ENCODE assay signal across 22 mouse cellular contexts in the genomic region with DNA sequence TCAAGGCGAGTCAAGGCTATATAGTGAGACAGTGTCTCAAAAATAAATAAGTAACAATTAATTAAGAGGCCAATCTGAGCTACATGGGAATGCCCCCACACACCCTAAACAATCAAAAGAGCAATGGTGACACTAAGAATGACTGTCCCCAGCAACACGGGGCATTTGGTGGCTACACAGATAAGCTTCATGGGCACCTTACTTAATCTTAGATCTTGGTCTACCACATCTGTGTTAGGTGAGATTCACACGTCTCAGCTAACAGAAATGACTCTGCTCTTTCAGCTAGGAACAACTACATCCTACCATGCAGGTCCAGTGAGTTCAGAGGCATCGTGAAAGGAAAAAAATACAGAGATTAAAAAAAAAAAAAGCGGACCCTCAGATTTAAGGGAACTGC. TPM values are rescaled to one million over a fixed set of nuclear protein-coding genes. Genes with fewer than 3 reads are reported as not detected.
DNase-seq lines count a peak whose midpoint lies in the region; ATAC-seq and TF ChIP-seq lines count a peak whose summit lies in the region.
"Had no signal": no experiment of that assay in that cellular context is flagged by ENCODE, and none has a peak within 500 bp of the region (broad histone marks: within the 10 kb centered on the region; RNA-seq: fewer than 3 reads in every experiment).

No protein-coding gene starts in this region.

- no peak overlapping the region for H3K4me3 ChIP-seq in layer of hippocampus, adult 2 months
- H3K4me3 ChIP-seq in embryonic facial prominence, embryonic 10.5 days = no peak overlapping the region
- H3K4me3 ChIP-seq: embryonic facial prominence, embryonic 13.5 days; erythroblast, embryonic 14.5 days; forebrain, embryonic 12.5 days; forebrain, embryonic 15.5 days; gastrocnemius, adult 2 months; hindbrain, embryonic 12.5 days; hindbrain, embryonic 15.5 days had no signal

- ATAC-seq in CD4-positive, CD25-positive, alpha-beta regulatory T cell, adult 4 months = peak; percentile 10
- ATAC-seq in megakaryocyte-erythroid progenitor cell, adult 5-6 weeks (replicated peaks; ENCODE audit: low FRiP score, low TSS enrichment, poor library complexity, severe bottlenecking) = peak; percentile 42
- ATAC-seq: forebrain, embryonic 15.5 days; intestine, postnatal 0 days had no signal

- no peaks in the 10 kb centered on the region for H3K9me3 ChIP-seq in embryonic facial prominence, embryonic 10.5 days
- H3K9me3 ChIP-seq: embryonic facial prominence, embryonic 13.5 days; forebrain, embryonic 12.5 days; forebrain, embryonic 15.5 days; hindbrain, embryonic 12.5 days; hindbrain, embryonic 15.5 days had no signal

- no peaks in the 10 kb centered on the region for H3K27me3 ChIP-seq in embryonic facial prominence, embryonic 10.5 days (replicated peaks; ENCODE audit: low read depth, poor library complexity, severe bottlenecking)
- H3K27me3 ChIP-seq: embryonic facial prominence, embryonic 13.5 days; forebrain, embryonic 12.5 days; forebrain, embryonic 15.5 days; hindbrain, embryonic 12.5 days; hindbrain, embryonic 15.5 days had no signal

- H3K27ac ChIP-seq in layer of hippocampus, adult 2 months = no peak overlapping the region
- no peak overlapping the region for H3K27ac ChIP-seq in embryonic facial prominence, embryonic 10.5 days (replicated peaks)
- H3K27ac ChIP-seq: embryonic facial prominence, embryonic 13.5 days; forebrain, embryonic 12.5 days; forebrain, embryonic 15.5 days; gastrocnemius, adult 2 months; hindbrain, embryonic 12.5 days; hindbrain, embryonic 15.5 days had no signal

- no peak for TF ChIP-seq CTCF in layer of hippocampus, adult 2 months (conservative IDR thresholded peaks at IDR 0.05)

- H3K36me3 ChIP-seq in embryonic facial prominence, embryonic 10.5 days (replicated peaks) = peaks cover 31% of the 10 kb centered on the region
- H3K36me3 ChIP-seq: hindbrain, embryonic 15.5 days had no signal

- WGBS in embryonic facial prominence, embryonic 10.5 days = 94% methylated on average over 5 of the region's 5 CpGs

- peaks cover 33% of the 10 kb centered on the region for H3K4me1 ChIP-seq in embryonic facial prominence, embryonic 10.5 days

- DNase-seq in induced T-regulatory cell, adult 2 months (ENCODE audit: low read depth) = peak; percentile 59
- DNase-seq in layer of hippocampus, adult 2 months (ENCODE audit: low spot score in 2 of 2) = no peak
- no peak for DNase-seq in embryonic facial prominence, embryonic 10.5 days (ENCODE audit: low spot score)
- DNase-seq in cerebellum, postnatal 14 days = no peak
- no peak for DNase-seq in liver
- DNase-seq: adrenal gland, adult 2 months; adrenal gland, postnatal 14 days; B cell, adult 2 months; cerebellum, adult 11 months; cerebellum, adult 8-10 months; cerebellum, postnatal 25 days; gastrocnemius, adult 2 months; gastrocnemius, postnatal 14 days had no signal

RNA-seq across cellular contexts. Expression of a gene that starts 22.7 kb away (rescaled TPM):
- polyA plus RNA-seq in CD4-positive, CD25-positive, alpha-beta regulatory T cell, adult 4 months (2017; shearing (Covaris generic)) = 100 to 1,000 TPM; 119 to 131 TPM
- 74.7 and 95.2 TPM in 2 replicates for total RNA-seq in megakaryocyte-erythroid progenitor cell, adult 5-6 weeks (2014; fragmentation: Nextera tagmentation)
- 83.6 and 125 TPM in 2 replicates for total RNA-seq in megakaryocyte-erythroid progenitor cell, adult 5-6 weeks (2017)
- total RNA-seq in layer of hippocampus, adult 2 months (2021) = 10 to 100 TPM; 54.6 to 58.7 TPM
- polyA plus RNA-seq in embryonic facial prominence, embryonic 10.5 days (2016; fragmentation: Nextera tagmentation; extraction: Ambion mirVana) = 46.5 and 55.4 TPM in 2 replicates
